Mouse (Mus musculus) limb, embryonic 11.5 days (tissue): ENCODE measurements around the gene Ccdc117. TPM values are rescaled to one million over a fixed set of nuclear protein-coding genes. Genes with fewer than 3 reads are reported as not detected.
A peak's percentile ranks its signal among the peaks of the same experiment; 100 is the strongest.

Experiments
- ATAC-seq: fragments of 200-750 bp; cut with Nextera tagmentation; 2 replicates; pipeline ENCODE4 v1.8.0; 2017; ENCODE audit warnings: low read depth; ENCODE audit not compliant: insufficient number of reproducible peaks, low FRiP score, low TSS enrichment
- DNase-seq: peaks from one replicate; pipeline ENCODE4 v3.0.0-alpha.2; 2015; ENCODE audit warnings: low spot score
- H3K27ac ChIP-seq: fragments of 300-500 bp; sonication (generic); replicated peaks from 2 replicates; pipeline ENCODE4 v1.5.1; 2014; ENCODE audit warnings: low read depth, mild to moderate bottlenecking, low read length
- H3K27me3 ChIP-seq: fragments of 300-500 bp; sonication (generic); 2 replicates; pipeline ENCODE4 v1.6.1; 2014; ENCODE audit warnings: mild to moderate bottlenecking, low read length, mixed read lengths; ENCODE audit not compliant: control insufficient read depth, insufficient read depth
- H3K36me3 ChIP-seq: fragments of 300-500 bp; sonication (generic); 2 replicates; pipeline ENCODE4 v1.6.1; 2014; ENCODE audit warnings: mild to moderate bottlenecking, low read length, moderate library complexity, mixed read lengths; ENCODE audit not compliant: control insufficient read depth, insufficient read depth
- H3K4me1 ChIP-seq: fragments of 300-500 bp; sonication (generic); 2 replicates; pipeline ENCODE4 v1.6.1; 2014; ENCODE audit warnings: low read length, mixed read lengths; ENCODE audit not compliant: control insufficient read depth, insufficient read depth
- H3K4me2 ChIP-seq: fragments of 300-500 bp; sonication (generic); 2 replicates; pipeline ENCODE4 v1.6.1; 2014; ENCODE audit warnings: low read depth, mild to moderate bottlenecking, moderate library complexity; ENCODE audit not compliant: severe bottlenecking
- H3K4me3 ChIP-seq: fragments of 300-500 bp; sonication (generic); 2 replicates; pipeline ENCODE4 v1.5.1; 2014; ENCODE audit warnings: low read depth, low read length
- H3K9ac ChIP-seq: fragments of 300-500 bp; sonication (generic); 2 replicates; pipeline ENCODE4 v1.6.1; 2014; ENCODE audit warnings: mild to moderate bottlenecking, low read length
- H3K9me3 ChIP-seq: fragments of 300-500 bp; sonication (generic); 2 replicates; pipeline ENCODE4 v1.6.1; 2016; ENCODE audit warnings: low read length; ENCODE audit not compliant: control insufficient read depth
- WGBS: fragments of 180-500 bp; shearing (Covaris S2); extraction: QIAGEN DNeasy Blood & Tissue Kit; methylation state at CpG from one replicate; pipeline ENCODE4 v1.1.7; 2014; 5-methylcytosine and 5-hydroxymethylcytosine counted together
- polyA plus RNA-seq: library from polyadenylated mRNA; unstranded; fragments of >200 nt; fragmentation: Nextera tagmentation; extraction: Ambion mirVana; gene quantifications from 2 replicates; pipeline ENCODE4 v1.2.1, GENCODE M21; 2014

The Ccdc117 gene
- polyA plus RNA-seq = 33.5 and 35.9 TPM in 2 replicates

- H3K4me3 ChIP-seq = peak within 1 kb of the TSS; percentile 75
- no peaks in the 10 kb centered on the region for H3K27me3 ChIP-seq
- DNase-seq (peak; percentile 92), ATAC-seq (peak; percentile 97)
- peak within 1 kb of the TSS; percentile 96 for H3K9ac ChIP-seq
- WGBS = 0% methylated on average over 64 of the region's 65 CpGs
- peak within 1 kb of the TSS; percentile 78 for H3K27ac ChIP-seq
- H3K9me3 ChIP-seq = no peaks in the 10 kb centered on the region
- H3K36me3 ChIP-seq = no peaks in the 10 kb centered on the region; the same call in 1 of the 2 replicates
- H3K4me2 ChIP-seq = peak within 1 kb of the TSS; percentile 60
- peaks cover 7% of the 10 kb centered on the region; the same call in 1 of the 2 replicates for H3K4me1 ChIP-seq
Observed at GRCm38 (mm10) chr11:5541799-5542481, at the start of gene Ccdc117. TSS of gene Ccdc117 (minus strand) at chr11:5542187.

- H3K4me1 ChIP-seq = no peaks in the 10 kb centered on the region
- H3K4me2 ChIP-seq = no peak overlapping the region
- DNase-seq (no peak), ATAC-seq (no peak)
- H3K4me3 ChIP-seq = no peak overlapping the region
- 85% methylated on average over 6 of the region's 6 CpGs for WGBS
- H3K9ac ChIP-seq = no peak overlapping the region
- no peaks in the 10 kb centered on the region for H3K36me3 ChIP-seq
- no peaks in the 10 kb centered on the region for H3K27me3 ChIP-seq
- H3K9me3 ChIP-seq = no peaks in the 10 kb centered on the region
- no peak overlapping the region for H3K27ac ChIP-seq
Observed at GRCm38 (mm10) chr11:5575046-5575445, 33.1 kb upstream of the Ccdc117 start.

GRCm38 (mm10) chr11:5573821-5574220 lies 31.8 kb upstream of the Ccdc117 start:
- no peaks in the 10 kb centered on the region for H3K4me1 ChIP-seq
- no peak for ATAC-seq
- H3K36me3 ChIP-seq = no peaks in the 10 kb centered on the region
- no peak for DNase-seq
- no peaks in the 10 kb centered on the region for H3K9me3 ChIP-seq
- 86% methylated on average over 2 of the region's 2 CpGs for WGBS
- no peak overlapping the region for H3K4me3 ChIP-seq
- H3K4me2 ChIP-seq = no peak overlapping the region
- H3K9ac ChIP-seq = no peak overlapping the region
- no peak overlapping the region for H3K27ac ChIP-seq
- H3K27me3 ChIP-seq = no peaks in the 10 kb centered on the region

DNA sequence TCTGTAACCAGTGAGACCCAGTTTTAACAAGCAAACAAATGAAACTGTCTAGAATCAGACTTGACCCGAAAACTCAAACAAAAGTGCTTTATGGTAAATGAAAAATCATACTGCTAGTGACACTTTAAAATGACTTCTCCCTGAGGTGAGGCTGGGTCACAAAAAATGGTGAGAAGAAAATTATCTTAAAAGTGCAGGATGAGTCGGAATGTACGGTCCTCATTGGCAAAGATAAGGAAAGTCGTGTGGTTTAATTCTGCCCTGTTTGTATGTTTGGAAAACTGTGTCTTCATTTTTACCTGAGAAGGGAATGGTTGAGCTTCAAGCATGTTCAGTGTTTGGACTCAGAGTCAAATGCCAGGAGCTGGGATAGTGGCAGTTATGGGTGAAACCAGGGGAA lies 29.9 kb upstream of the Ccdc117 start:
- Histone ChIP-seq H3K4me1 (no peaks in the 10 kb centered on the region), H3K36me3 (no peaks in the 10 kb centered on the region), H3K27ac (no peak overlapping the region), H3K4me2 (no peak overlapping the region), H3K4me3 (no peak overlapping the region), H3K9me3 (no peaks in the 10 kb centered on the region), H3K9ac (no peak overlapping the region), H3K27me3 (no peaks in the 10 kb centered on the region)
- WGBS = 92% methylated on average over 4 of the region's 4 CpGs
- no peak for ATAC-seq
- no peak for DNase-seq

DNA sequence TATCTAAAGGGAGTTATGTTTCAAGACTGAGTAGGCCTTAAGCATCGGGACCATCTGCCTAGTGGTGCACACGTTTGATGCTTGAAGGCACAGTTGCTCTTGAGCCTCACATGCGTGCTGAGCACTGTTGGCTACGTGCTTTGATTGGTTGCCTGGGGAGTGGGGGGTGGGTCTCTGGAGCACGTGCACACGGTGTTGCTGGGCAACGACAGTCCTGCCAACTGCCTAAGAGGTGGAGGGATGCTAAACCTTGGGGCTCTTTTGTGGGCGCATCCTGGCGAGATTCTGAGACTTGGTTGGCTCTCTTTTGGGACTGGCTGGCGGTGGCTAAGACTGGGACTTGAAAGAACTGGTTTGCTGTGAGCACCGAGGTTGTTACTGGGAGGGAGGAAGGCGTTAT lies 27.5 kb upstream of the Ccdc117 start, which contains the start of gene Ankrd36:
TSS of gene Ankrd36 (plus strand) at position 211 of the 400 bp plus-strand sequence.
- Histone ChIP-seq H3K9me3 (no peaks in the 10 kb centered on the region), H3K4me3 (no peak within 1 kb of the TSS), H3K9ac (no peak within 1 kb of the TSS), H3K4me1 (no peaks in the 10 kb centered on the region), H3K27ac (no peak within 1 kb of the TSS), H3K27me3 (no peaks in the 10 kb centered on the region), H3K36me3 (no peaks in the 10 kb centered on the region), H3K4me2 (no peak within 1 kb of the TSS)
- DNase-seq (no peak), ATAC-seq (no peak)
- 82% methylated on average over 12 of the region's 12 CpGs for WGBS

GRCm38 (mm10) chr11:5568082-5568481 lies 26.1 kb upstream of the Ccdc117 start:
- ATAC-seq = no peak
- H3K4me2 ChIP-seq = no peak overlapping the region

DNA sequence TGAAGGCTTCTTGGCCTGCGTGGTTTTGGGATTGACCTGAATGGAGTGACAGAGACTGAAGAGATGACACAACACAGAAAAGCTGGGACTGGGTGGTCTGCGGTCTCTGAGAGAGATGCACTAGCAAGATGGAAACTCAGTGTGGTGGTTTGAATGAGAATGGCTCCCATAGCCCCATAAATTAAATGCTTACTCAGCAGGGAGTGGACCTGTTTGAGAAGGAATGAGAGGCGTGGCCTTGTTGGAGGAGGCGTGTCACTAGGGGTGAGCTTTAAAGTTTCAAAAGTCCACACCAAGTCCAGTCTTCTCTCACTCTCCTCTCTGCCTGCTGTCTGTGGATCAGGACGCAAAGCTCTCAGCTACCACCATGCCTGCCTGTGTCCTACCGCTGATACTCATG lies 25.7 kb upstream of the Ccdc117 start:
- no peak overlapping the region for H3K27ac ChIP-seq
- no peak overlapping the region for H3K4me3 ChIP-seq
- WGBS = 96% methylated on average over 6 of the region's 6 CpGs
- ATAC-seq = no peak
- H3K27me3 ChIP-seq = no peaks in the 10 kb centered on the region
- no peaks in the 10 kb centered on the region for H3K36me3 ChIP-seq
- no peaks in the 10 kb centered on the region for H3K4me1 ChIP-seq
- no peak overlapping the region for H3K4me2 ChIP-seq
- H3K9ac ChIP-seq = no peak overlapping the region
- no peaks in the 10 kb centered on the region for H3K9me3 ChIP-seq
- no peak for DNase-seq

More at GRCm38 (mm10) chr11:5568082-5568481, 26.1 kb upstream of the Ccdc117 start:
- no peak overlapping the region for H3K27ac ChIP-seq
- H3K27me3 ChIP-seq = no peaks in the 10 kb centered on the region
- H3K4me1 ChIP-seq = no peaks in the 10 kb centered on the region
- H3K9me3 ChIP-seq = no peaks in the 10 kb centered on the region
- H3K9ac ChIP-seq = no peak overlapping the region
- H3K36me3 ChIP-seq = no peaks in the 10 kb centered on the region
- 89% methylated on average over 5 of the region's 5 CpGs for WGBS
- no peak overlapping the region for H3K4me3 ChIP-seq
- DNase-seq = no peak

GRCm38 (mm10) chr11:5566506-5566905 lies 24.5 kb upstream of the Ccdc117 start:
- DNase-seq = no peak

More at GRCm38 (mm10) chr11:5566506-5566905, 24.5 kb upstream of the Ccdc117 start:
- no peaks in the 10 kb centered on the region for H3K9me3 ChIP-seq
- no peak overlapping the region for H3K4me3 ChIP-seq
- ATAC-seq = no peak
- no peak overlapping the region for H3K27ac ChIP-seq
- H3K36me3 ChIP-seq = no peaks in the 10 kb centered on the region
- no peaks in the 10 kb centered on the region for H3K4me1 ChIP-seq
- no peak overlapping the region for H3K4me2 ChIP-seq
- 73% methylated on average over 2 of the region's 2 CpGs for WGBS
- H3K9ac ChIP-seq = no peak overlapping the region
- H3K27me3 ChIP-seq = no peaks in the 10 kb centered on the region
